Mouse (Mus musculus) adrenal gland (tissue): Measurements from ENCODE around the gene Zfp423.

Source experiments
- intact Hi-C: fragments of 180-260 bp; cut with DNase I; formaldehyde crosslinking; loops from one replicate; pipeline ENCODE4 v1.15.1; 2025

The Zfp423 gene

DNA sequence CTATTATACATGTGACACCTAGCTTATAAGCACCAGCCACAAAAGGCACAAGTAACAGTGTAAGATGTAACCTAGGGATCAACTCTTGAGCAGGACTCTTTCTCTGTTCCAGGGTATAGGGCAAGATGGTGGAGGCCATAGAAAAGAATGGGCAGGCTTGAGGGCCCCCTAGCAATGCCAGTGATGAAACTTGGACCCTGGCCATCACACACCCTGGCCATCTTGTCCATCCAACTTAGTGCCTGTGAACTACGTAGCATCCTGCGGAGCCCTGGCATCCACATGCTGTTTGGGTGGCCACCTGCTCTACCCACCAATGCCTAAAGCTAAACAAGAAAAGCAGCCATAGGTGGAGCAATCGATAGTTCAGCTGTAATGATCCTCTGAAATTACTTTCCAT lies 254.6 kb downstream of the Zfp423 start:
- intact Hi-C loops: no loop called here

DNA sequence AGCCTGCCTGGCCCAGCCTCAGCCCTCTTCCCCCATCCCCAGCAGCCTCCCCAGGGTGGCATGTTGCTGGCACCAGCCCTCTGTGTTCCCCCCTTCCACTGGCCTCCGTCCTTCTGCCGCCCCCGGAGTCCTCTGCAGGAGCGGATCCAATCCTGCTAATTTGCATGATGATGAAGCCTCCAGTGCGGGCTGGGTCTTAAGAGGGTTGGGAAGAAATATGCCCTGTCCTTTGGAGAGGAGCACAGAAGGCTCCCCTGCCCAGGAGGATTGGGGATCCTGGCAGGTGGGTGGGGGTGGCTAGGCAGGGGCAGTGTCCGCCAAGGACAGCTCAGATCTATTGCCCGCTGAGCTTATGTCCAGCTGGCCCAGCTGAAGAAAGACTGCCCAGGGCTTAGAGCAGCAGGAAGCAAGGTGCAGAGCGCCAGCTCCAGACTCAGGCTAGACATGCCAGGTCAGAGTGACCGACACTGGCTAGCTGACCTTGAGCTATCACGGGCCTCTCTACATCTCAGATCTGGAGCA lies 256.5 kb downstream of the Zfp423 start:
- intact Hi-C loops: no loop called here

DNA sequence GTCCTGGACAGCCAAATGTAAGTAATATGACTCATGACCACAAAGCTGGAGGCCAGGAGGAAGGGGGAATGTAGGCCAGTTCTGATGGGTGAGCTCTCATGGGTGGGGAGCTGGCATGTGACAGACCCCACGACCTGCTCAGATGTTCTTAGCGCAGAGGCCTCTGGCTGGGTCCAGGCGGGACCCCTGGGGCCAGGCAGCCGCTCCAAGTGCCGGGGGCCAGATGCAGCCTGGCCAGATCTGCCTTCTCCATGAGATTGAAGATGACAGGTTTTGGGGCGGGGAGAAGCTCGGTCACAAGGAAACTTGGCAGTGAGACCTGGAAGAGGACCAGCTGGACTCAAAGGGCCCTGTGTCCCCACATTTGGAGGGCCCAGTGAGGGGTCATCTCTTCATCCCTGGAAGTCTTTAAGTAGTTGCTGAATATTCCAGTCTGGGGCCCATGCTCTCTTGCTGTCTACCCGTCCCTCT lies 257.3 kb downstream of the Zfp423 start:
- intact Hi-C loops: no loop called here

DNA sequence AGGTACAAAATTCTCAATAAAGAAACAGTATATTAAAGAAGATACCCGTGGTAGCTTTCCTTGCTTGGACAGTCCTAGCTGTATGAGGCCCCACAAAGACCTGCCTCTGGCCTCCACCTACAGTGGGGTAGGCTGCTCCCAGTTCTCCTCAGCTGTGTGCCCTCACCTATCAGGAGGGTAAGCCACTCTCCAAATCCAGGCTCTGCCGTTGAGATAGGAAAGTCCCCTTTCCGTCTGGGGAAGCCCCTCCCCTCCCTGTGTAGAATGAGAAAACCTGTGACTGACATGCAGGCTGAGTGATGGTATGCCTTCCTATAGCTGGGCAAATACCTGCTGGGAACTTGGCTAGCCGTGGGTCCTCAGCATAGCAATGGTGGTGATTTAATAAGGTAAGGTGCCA lies 257.8 kb downstream of the Zfp423 start:
- intact Hi-C loops: no loop called here

GRCm38 (mm10) chr8:87700321-87700720 lies 259.1 kb downstream of the Zfp423 start:
- intact Hi-C loops: no loop called here

DNA sequence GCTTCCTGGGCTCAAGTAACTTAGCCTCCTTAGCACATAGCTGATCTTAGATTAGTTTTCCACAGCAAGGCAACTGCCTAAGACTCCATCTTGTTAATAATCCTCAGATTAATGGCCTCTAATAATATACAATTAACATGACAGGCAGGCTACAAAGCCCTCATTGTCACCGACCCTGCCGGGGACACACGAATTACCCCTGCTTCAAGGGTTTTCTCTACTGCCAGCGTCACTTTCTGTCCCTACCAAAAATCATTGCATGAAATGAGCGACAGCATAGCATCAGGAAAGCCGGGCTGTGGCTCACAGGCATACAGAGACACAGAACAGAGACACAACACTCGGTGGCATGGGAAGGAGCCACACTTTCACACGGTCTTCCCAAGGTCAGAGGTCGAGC lies 262.3 kb downstream of the Zfp423 start:
- intact Hi-C loops: no loop called here

DNA sequence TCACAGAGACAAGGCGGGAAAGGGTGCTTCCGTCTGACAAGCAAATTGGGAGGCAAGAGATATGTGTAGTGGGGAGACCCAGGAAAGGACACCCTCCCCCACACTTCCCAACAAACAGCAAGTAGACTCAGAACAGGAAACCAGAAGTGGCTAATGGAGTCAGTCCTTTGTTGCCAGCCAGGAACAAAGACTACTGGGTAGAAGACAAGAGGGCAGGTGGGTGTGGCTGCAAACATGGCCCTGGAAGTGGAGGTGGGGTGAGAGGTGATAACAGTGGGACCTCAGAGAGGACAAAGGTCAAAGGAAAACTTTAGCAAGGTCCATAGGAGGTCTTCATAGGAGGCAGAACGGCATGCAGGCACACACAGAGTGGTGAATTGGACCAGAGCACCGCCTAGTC lies 265.7 kb downstream of the Zfp423 start:
- intact Hi-C loops: no loop called here

- intact Hi-C loops: no loop called here
Observed at GRCm38 (mm10) chr8:87690100-87691095, 269.0 kb downstream of the Zfp423 start.

GRCm38 (mm10) chr8:87689192-87689591 lies 270.2 kb downstream of the Zfp423 start:
- intact Hi-C loops: no loop called here

DNA sequence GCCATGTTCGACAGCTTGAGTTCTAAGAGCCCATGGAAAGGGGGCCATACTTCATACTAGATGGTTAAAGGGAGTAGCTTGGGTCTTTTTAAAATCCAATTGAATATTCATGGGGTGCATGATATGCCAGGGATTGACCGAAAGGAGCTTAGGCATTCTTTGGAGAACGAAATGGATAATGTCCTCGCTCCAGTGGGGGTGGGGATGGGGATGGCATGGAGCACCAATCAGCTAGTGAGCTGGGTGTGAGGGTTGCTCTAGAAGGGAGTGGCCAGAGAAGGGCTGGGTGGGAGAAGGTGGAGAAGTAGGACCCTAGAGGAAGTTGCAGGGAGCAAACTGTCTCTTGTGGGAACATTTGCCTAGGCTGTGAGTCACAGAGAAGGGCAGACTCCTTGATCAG lies 271.0 kb downstream of the Zfp423 start:
- intact Hi-C loops: no loop called here

DNA sequence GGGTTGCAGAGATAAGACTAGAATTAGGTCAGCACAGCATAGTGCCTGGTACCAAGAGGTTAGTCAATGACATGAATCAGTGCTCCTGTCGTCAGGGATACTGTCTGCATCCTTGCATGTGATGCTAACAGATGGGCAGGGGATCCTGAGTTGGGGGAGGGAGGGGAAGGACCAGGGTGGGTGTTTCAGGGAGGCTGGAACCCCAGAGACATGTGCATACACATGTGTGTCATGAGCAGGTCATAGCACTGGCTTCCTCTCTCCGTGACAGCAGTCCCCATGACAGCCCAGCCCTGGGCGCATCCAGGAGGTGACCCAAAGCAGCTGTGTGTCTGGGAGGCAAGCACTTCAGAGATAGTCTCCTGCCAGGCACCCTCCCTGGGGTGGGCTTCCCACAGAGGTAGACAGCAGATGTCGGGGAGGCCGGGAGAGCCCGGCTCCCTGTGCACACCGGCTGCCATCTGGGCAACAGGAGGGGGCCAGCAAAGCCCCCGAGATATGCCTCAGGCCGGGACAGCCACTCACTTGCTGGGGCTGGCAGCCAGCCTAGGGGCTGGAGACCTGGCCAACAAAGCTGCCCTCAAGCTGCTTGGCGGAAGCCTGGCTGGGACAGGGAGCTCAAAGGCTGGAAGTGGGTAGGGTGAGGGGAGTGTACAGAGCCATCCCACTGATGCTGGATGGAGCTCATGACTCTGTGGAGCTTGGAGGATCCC lies 272.3 kb downstream of the Zfp423 start:
- intact Hi-C loops: no loop called here

DNA sequence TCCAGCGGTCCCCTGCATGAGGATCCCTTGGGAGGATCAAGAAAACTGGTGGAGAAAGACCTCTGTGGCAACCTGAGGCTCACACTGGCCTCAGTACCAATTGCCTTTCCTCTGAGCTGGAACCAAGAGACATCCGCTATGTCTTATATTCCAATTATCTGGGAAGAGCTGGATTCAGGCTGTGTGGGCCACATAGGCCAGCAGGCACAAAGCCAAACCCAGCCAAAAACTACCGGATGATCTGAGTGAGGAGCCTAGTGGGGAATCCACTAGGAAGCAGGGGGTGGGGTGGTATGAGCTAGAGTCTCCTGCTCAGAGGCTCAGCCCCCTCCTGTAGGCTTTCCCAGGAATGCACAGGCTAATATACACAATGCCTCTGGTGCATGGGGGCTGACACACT lies 273.4 kb downstream of the Zfp423 start:
- intact Hi-C loops: no loop called here

- intact Hi-C loops: no loop called here
Observed at GRCm38 (mm10) chr8:87685392-87685791, 274.0 kb downstream of the Zfp423 start.

DNA sequence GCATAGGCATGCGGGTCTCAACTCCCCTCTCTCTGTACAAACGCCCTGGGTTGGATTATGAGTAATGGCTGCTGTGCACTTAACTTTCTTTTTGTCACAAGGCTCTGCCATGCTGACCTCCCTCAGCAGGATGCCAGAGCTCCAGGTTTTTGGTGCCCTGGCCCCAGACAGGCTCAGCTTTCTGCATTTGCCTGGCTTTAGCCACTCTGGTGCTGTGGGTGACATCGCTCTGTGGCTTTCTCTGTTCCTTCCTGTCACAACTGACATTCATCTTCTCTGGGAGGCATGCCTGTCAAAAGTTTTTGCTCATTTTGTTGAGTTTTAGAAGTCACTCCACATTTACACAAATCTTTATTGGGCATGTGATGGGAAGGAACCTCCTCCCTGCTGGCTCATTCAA lies 277.3 kb downstream of the Zfp423 start:
- intact Hi-C loops: no loop called here

GRCm38 (mm10) chr8:87680034-87680433 lies 279.4 kb downstream of the Zfp423 start:
- intact Hi-C loops: no loop called here

DNA sequence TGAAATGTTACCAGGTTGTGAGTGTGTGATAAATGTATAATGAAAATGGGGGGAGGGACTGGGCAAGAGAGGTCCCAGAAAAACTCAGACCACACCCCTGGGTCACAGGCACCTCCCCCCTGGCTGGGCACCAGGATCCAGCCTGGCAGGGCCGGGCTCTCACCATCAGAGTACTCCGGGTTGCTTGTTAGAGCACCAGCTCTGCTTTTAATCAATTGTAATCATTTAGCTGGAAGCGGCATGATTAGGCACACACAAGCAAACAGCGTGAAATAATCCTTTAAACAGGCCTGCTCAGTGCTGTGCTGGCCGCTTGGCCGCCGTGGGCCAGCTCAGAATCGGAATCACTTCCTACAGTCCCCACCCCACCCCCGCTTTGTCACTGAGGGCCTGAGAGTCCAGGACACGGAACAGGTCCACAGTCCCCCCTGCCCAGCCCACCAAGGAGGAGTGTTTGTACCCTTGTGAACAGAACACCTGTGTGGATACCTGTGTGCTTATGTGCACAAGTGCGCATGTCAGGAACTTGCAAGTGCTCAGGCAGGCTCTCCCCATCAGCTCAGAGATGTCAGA lies 279.9 kb downstream of the Zfp423 start:
- intact Hi-C loops: no loop called here

GRCm38 (mm10) chr8:87675411-87675810 lies 284.0 kb downstream of the Zfp423 start:
- intact Hi-C loops: no loop called here

DNA sequence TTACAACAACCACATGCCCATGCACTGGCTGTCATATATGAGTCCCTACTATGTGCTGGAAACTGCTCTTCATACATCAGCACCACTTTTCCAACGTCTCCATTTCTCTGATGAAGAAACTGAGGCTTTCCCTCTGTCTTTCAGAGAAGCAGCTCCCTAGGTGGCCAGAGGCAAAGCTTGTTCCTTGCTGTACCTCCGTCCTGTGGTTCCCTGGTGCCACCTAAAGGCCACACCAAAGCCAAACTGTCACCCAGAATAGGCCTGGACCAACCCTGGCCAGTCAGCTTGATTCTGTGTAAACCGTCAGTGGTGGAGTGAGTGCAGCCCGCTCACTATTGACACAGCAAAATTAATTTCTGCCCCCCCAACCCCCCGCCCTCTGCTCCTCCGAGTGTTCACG lies 285.2 kb downstream of the Zfp423 start:
- intact Hi-C loops: no loop called here

- intact Hi-C loops: no loop called here
Observed at GRCm38 (mm10) chr8:87672214-87672613, 287.2 kb downstream of the Zfp423 start.

DNA sequence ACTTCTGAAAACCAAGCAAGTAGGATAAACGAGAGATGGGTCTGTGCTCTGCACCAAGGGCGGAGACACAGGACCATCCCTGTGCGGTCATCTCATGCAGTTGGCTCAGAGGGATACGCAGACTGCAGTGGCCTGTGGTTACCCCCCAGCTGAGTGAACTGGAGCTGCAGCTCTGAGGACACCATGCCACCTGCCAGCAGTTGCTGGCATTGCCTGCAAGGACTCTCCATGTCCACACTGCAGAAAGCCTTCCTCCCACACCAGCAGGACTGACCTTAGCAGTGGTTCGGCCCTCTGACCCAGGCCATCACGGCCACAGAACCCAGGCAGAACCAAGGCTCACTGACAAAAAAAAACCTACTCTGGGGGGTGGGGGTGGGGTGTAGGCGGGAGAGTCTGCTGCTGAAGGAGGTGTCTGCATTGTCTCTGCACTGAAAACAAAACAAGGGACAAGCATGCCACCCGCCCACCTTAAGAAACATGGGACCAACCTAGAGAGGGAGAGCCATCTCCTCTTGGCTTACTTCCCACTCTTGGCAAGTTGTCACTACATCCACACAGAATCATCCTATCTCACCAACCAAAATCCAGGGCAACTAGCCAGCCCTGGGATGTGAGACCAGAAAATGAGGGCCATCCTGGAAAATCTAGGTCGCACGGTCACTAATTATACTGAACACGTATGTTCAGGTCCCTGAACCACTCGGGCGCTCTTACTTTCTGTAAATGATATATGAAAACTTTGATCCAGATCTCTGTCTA lies 288.0 kb downstream of the Zfp423 start:
- intact Hi-C loops: no loop called here

GRCm38 (mm10) chr8:87670232-87670631 lies 289.2 kb downstream of the Zfp423 start:
- intact Hi-C loops: no loop called here
